Mouse (Mus musculus): ENCODE results near the gene Frmd7.

Gene Frmd7

GRCm38 (mm10) chrX:50942610-50943009, at the start of gene Frmd7:
Gene Frmd7 (minus strand): TSS chrX:50942710.
- no peak for DNase-seq (ENCODE audit: low read depth, low spot score)

GRCm38 (mm10) chrX:50991324-50991723, 48.8 kb upstream of the Frmd7 start:
- DNase-seq (ENCODE audit: low read depth, low spot score) = no peak

GRCm38 (mm10) chrX:50989940-50990339, 47.4 kb upstream of the Frmd7 start:
- no peak for DNase-seq (ENCODE audit: low read depth, low spot score)

GRCm38 (mm10) chrX:50988581-50988980, 46.1 kb upstream of the Frmd7 start:
- DNase-seq (ENCODE audit: low read depth, low spot score) = peak; percentile 83

- no peak for DNase-seq (ENCODE audit: low read depth, low spot score)
Measured at GRCm38 (mm10) chrX:50978428-50978827, 35.9 kb upstream of the Frmd7 start.

- no peak for DNase-seq (ENCODE audit: low read depth, low spot score)
Measured at GRCm38 (mm10) chrX:50972145-50972544, 29.6 kb upstream of the Frmd7 start.

GRCm38 (mm10) chrX:50969907-50970306, 27.4 kb upstream of the Frmd7 start:
- DNase-seq (ENCODE audit: low read depth, low spot score) = no peak

GRCm38 (mm10) chrX:50968157-50968932, 25.8 kb upstream of the Frmd7 start:
- no peak for DNase-seq (ENCODE audit: low read depth, low spot score)

GRCm38 (mm10) chrX:50965157-50965556, 22.6 kb upstream of the Frmd7 start:
- DNase-seq (ENCODE audit: low read depth, low spot score) = no peak

GRCm38 (mm10) chrX:50962955-50963354, 20.4 kb upstream of the Frmd7 start:
- DNase-seq (ENCODE audit: low read depth, low spot score) = no peak

GRCm38 (mm10) chrX:50948633-50949032, 6.1 kb upstream of the Frmd7 start:
- peak; percentile 16 for DNase-seq (ENCODE audit: low read depth, low spot score)

GRCm38 (mm10) chrX:50948116-50948515, 5.6 kb upstream of the Frmd7 start:
- DNase-seq (ENCODE audit: low read depth, low spot score) = no peak

GRCm38 (mm10) chrX:50937117-50937516, 5.4 kb downstream of the Frmd7 start:
- no peak for DNase-seq (ENCODE audit: low read depth, low spot score)

- no peak for DNase-seq (ENCODE audit: low read depth, low spot score)
Measured at GRCm38 (mm10) chrX:50930309-50930708, 12.2 kb downstream of the Frmd7 start.

GRCm38 (mm10) chrX:50926893-50927545, 15.5 kb downstream of the Frmd7 start:
- DNase-seq (ENCODE audit: low read depth, low spot score) = no peak

- peak; percentile 10 for DNase-seq (ENCODE audit: low read depth, low spot score)
Measured at GRCm38 (mm10) chrX:50924629-50925364, 17.7 kb downstream of the Frmd7 start.

GRCm38 (mm10) chrX:50918754-50919153, 23.8 kb downstream of the Frmd7 start:
- DNase-seq (ENCODE audit: low read depth, low spot score) = no peak

GRCm38 (mm10) chrX:50917389-50917788, 25.1 kb downstream of the Frmd7 start:
- no peak for DNase-seq (ENCODE audit: low read depth, low spot score)

- DNase-seq (ENCODE audit: low read depth, low spot score) = no peak
Measured at GRCm38 (mm10) chrX:50909915-50910314, 32.6 kb downstream of the Frmd7 start.

- no peak for DNase-seq (ENCODE audit: low read depth, low spot score)
Measured at GRCm38 (mm10) chrX:50903497-50903896, 39.0 kb downstream of the Frmd7 start.

GRCm38 (mm10) chrX:50887999-50888398, 54.5 kb downstream of the Frmd7 start:
- peak; percentile 29 for DNase-seq (ENCODE audit: low read depth, low spot score)

- no peak for DNase-seq (ENCODE audit: low read depth, low spot score)
Measured at GRCm38 (mm10) chrX:50874246-50875002, 68.1 kb downstream of the Frmd7 start.
